Mouse (Mus musculus): ENCODE measurements around the gene Abhd17b. TPM values are rescaled to one million over a fixed set of nuclear protein-coding genes. Genes with fewer than 3 reads are reported as not detected.

Gene Abhd17b
- total and polyA plus RNA-seq, 2 experiments from 2014 or later = 17.5 to 17.6 TPM

DNA sequence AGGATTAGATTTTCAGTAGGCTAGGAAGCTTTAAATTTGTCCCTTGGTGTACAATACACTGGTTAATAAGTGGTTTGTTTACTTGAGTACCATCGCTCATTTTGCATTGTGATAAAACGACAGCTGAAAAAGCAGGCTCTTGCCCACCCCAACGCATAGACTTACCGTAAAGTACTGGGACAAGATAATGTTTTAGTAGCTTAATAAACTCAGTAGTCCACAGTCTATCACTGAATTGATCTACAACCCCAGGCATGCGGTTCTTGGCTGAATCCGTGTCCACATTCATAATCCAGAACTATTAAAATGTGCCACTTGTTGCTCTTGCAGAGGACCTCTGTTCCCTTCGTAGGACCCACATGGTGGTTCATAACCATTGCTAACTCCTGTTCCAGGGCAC, 1.8 kb downstream of the Abhd17b start:
- peak overlapping the region; percentile 70 for H3K4me2 ChIP-seq (ENCODE audit: low read depth, low read length)
- DNase-seq (ENCODE audit: low spot score) (no peak), ATAC-seq (ENCODE audit: insufficient read depth, low read depth) (no peak)
- H3K4me1 ChIP-seq (ENCODE audit: control insufficient read depth, insufficient read depth) = peaks cover 22% of the 10 kb centered on the region
- H3K27me3 ChIP-seq (ENCODE audit: control insufficient read depth, insufficient read depth, low read length) = no peaks in the 10 kb centered on the region
- TF ChIP-seq CTCF (IDR thresholded peaks at IDR 0.05; ENCODE audit: low read depth) (no peak), EP300 (IDR thresholded peaks at IDR 0.05; ENCODE audit: low read depth) (no peak)
- WGBS = 46% methylated on average over 7 of the region's 7 CpGs
- H3K9ac ChIP-seq (replicated peaks; ENCODE audit: low read depth, low read length) = peak overlapping the region; percentile 97
- peak overlapping the region; percentile 98 for H3K4me3 ChIP-seq (ENCODE audit: low read depth, low read length)
- H3K27ac ChIP-seq (ENCODE audit: low read depth) = no peak overlapping the region
- H3K9me3 ChIP-seq (replicated peaks; ENCODE audit: control insufficient read depth, low read length) = no peaks in the 10 kb centered on the region
- H3K36me3 ChIP-seq (replicated peaks; ENCODE audit: control insufficient read depth, insufficient read depth, low read length) = no peaks in the 10 kb centered on the region

DNA sequence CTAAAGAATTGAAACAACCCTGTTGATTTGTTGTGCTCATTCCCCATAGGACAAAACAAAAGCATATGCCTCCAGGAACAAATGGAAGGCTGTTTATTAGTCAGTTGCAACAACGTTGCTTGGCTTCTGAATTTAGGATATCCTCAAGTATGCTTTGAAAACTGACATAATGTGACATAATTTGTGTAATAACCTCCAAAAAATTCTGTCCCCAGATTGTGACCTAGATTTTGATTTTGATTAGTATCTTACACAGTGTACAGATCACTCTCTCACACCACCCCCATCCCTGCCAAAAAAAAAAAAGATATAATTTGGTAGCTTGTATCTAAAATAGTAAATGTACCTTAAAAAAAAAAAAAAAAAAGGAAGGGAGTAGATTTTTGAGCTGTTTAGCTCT, 7.7 kb downstream of the Abhd17b start:
- DNase-seq (ENCODE audit: low spot score) (no peak), ATAC-seq (ENCODE audit: insufficient read depth, low read depth) (no peak)
- 81% methylated on average over 1 of the region's 1 CpGs for WGBS
- no peak overlapping the region for H3K4me2 ChIP-seq (ENCODE audit: low read depth, low read length)
- H3K27ac ChIP-seq (ENCODE audit: low read depth) = no peak overlapping the region
- no peaks in the 10 kb centered on the region for H3K9me3 ChIP-seq (replicated peaks; ENCODE audit: control insufficient read depth, low read length)
- no peak overlapping the region for H3K4me3 ChIP-seq (ENCODE audit: low read depth, low read length)
- H3K9ac ChIP-seq (replicated peaks; ENCODE audit: low read depth, low read length) = no peak overlapping the region
- no peaks in the 10 kb centered on the region; the same call in 1 of the 2 replicates for H3K36me3 ChIP-seq (replicated peaks; ENCODE audit: control insufficient read depth, insufficient read depth, low read length)
- H3K27me3 ChIP-seq (ENCODE audit: control insufficient read depth, insufficient read depth, low read length) = no peaks in the 10 kb centered on the region
- H3K4me1 ChIP-seq (ENCODE audit: control insufficient read depth, insufficient read depth) = no peaks in the 10 kb centered on the region
- TF ChIP-seq EP300 (IDR thresholded peaks at IDR 0.05; ENCODE audit: low read depth) (no peak), CTCF (IDR thresholded peaks at IDR 0.05; ENCODE audit: low read depth) (no peak)

DNA sequence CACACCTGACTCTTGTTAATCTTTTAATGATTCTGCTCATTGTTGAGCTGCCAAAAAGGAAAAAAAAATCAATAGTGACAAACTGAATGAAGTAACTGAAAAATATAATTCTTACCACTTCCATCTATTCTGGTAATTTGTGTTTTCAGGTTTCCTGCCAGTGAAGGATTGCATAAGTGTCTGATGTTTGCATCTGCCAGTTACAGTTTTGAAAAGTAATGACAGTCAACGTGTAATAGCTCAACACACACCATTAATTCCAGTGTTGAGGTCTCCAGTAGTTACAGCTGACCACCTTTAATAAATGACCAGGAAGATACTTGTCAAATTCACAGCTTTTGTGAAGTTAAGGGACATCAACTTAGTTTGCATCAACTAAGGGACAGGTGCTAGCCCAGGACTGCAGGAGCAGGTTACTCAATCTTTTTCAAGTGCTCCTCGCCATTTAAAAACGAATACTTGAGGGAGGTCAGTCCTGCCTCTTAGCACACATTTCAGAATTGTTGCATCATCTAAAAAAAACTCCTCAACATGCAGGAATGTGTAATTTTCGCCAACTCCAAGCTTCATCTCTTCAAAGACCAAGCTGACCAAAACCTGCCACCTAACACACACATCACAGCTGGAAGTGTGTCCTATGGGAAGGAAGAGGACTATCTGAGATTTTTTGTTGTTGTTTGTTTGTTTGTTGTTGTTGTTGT, 10.9 kb downstream of the Abhd17b start:
- H3K4me2 ChIP-seq (ENCODE audit: low read depth, low read length) = no peak overlapping the region
- no peak overlapping the region for H3K4me3 ChIP-seq (ENCODE audit: low read depth, low read length)
- ATAC-seq (ENCODE audit: insufficient read depth, low read depth) = no peak
- no peaks in the 10 kb centered on the region; the same call in 1 of the 2 replicates for H3K36me3 ChIP-seq (replicated peaks; ENCODE audit: control insufficient read depth, insufficient read depth, low read length)
- H3K9me3 ChIP-seq (replicated peaks; ENCODE audit: control insufficient read depth, low read length) = no peaks in the 10 kb centered on the region
- DNase-seq (ENCODE audit: low spot score) = no peak
- H3K4me1 ChIP-seq (ENCODE audit: control insufficient read depth, insufficient read depth) = no peaks in the 10 kb centered on the region
- no peaks in the 10 kb centered on the region for H3K27me3 ChIP-seq (ENCODE audit: control insufficient read depth, insufficient read depth, low read length)
- TF ChIP-seq EP300 (IDR thresholded peaks at IDR 0.05; ENCODE audit: low read depth) = no peak
- no peak for TF ChIP-seq CTCF (IDR thresholded peaks at IDR 0.05; ENCODE audit: low read depth)
- H3K9ac ChIP-seq (replicated peaks; ENCODE audit: low read depth, low read length) = no peak overlapping the region
- no peak overlapping the region for H3K27ac ChIP-seq (ENCODE audit: low read depth)
- WGBS = 74% methylated on average over 4 of the region's 4 CpGs

DNA sequence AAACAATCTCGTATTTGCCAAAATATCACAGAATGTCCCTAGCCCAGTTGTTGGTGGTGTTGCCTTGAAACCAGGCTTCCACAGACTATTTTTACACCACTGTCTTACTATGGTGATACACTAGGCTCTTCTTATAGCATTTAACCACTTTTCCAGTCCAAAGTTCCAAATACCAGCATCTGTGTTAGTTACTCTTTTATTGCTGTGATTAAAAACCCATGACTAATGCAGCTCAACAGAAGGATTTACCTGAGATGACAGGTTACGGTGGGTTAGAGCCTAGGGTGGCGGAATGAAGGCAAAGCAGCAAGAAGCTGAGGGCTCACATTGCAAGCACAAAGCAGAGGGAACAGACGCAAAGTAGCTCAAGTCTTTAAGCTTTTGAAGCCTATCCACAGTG, 16.7 kb downstream of the Abhd17b start:
- TF ChIP-seq CTCF (IDR thresholded peaks at IDR 0.05; ENCODE audit: low read depth) = no peak
- no peak for TF ChIP-seq EP300 (IDR thresholded peaks at IDR 0.05; ENCODE audit: low read depth)
- DNase-seq (ENCODE audit: low spot score) = no peak
- Histone ChIP-seq H3K9ac (replicated peaks; ENCODE audit: low read depth, low read length) (no peak overlapping the region), H3K9me3 (replicated peaks; ENCODE audit: control insufficient read depth, low read length) (no peaks in the 10 kb centered on the region), H3K4me3 (ENCODE audit: low read depth, low read length) (no peak overlapping the region), H3K27me3 (ENCODE audit: control insufficient read depth, insufficient read depth, low read length) (no peaks in the 10 kb centered on the region), H3K27ac (ENCODE audit: low read depth) (no peak overlapping the region), H3K4me2 (ENCODE audit: low read depth, low read length) (no peak overlapping the region), H3K36me3 (replicated peaks; ENCODE audit: control insufficient read depth, insufficient read depth, low read length) (no peaks in the 10 kb centered on the region; the same call in 1 of the 2 replicates), H3K4me1 (ENCODE audit: control insufficient read depth, insufficient read depth) (no peaks in the 10 kb centered on the region)
- WGBS = 95% methylated on average over 4 of the region's 4 CpGs
- ATAC-seq (ENCODE audit: insufficient read depth, low read depth) = no peak

DNA sequence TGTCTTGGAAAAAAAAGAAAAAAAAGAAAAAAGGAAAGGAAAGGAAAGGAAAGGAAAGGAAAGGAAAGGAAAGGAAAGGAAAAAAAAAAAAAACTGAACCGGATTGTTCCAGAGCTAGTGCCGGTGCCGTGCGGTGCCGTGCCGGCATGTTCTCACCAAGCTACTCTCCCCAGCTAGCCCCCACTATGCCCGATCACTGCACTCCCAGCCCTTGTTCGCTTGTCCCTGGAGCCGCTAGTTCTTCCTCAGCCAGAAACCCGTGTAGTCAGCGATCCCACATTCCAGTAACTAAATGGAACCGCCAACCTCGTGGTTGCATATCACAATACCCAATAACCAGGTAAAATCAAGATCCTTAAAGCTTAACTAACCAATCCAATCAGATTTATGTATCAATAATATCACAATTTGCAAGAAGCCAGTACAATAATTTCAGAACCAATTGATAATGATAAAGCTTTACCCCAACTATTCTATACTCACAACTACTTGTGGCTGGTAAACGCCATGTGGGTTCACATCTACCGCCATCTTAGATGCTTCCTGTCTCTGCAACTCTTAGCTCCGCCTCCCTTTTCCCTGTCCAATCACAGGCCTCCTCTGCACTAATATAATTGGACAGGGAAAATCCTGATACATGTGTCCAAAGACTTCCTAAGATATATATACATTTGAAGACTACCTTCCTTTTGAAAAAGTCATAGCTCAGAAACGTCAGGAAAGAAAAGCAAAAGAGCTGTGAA, 21.5 kb downstream of the Abhd17b start:
- H3K4me2 ChIP-seq (ENCODE audit: low read depth, low read length) = no peak overlapping the region
- ATAC-seq (ENCODE audit: insufficient read depth, low read depth) (no peak), DNase-seq (ENCODE audit: low spot score) (no peak)
- H3K4me3 ChIP-seq (ENCODE audit: low read depth, low read length) = no peak overlapping the region
- peaks cover 8% of the 10 kb centered on the region for H3K36me3 ChIP-seq (replicated peaks; ENCODE audit: control insufficient read depth, insufficient read depth, low read length)
- WGBS = 97% methylated on average over 17 of the region's 17 CpGs
- H3K9me3 ChIP-seq (replicated peaks; ENCODE audit: control insufficient read depth, low read length) = no peaks in the 10 kb centered on the region
- no peaks in the 10 kb centered on the region for H3K27me3 ChIP-seq (ENCODE audit: control insufficient read depth, insufficient read depth, low read length)
- no peak overlapping the region for H3K9ac ChIP-seq (replicated peaks; ENCODE audit: low read depth, low read length)
- no peak overlapping the region for H3K27ac ChIP-seq (ENCODE audit: low read depth)
- TF ChIP-seq EP300 (IDR thresholded peaks at IDR 0.05; ENCODE audit: low read depth) (no peak), CTCF (IDR thresholded peaks at IDR 0.05; ENCODE audit: low read depth) (no peak)
- no peaks in the 10 kb centered on the region for H3K4me1 ChIP-seq (ENCODE audit: control insufficient read depth, insufficient read depth)

Measured in heart, postnatal 0 days (tissue).